Mouse (Mus musculus): ENCODE measurements around the gene Rps11. TPM values are rescaled to one million over a fixed set of nuclear protein-coding genes. Genes with fewer than 3 reads are reported as not detected.
"Not testable (repeated sequence)": the region's sequence is repeated elsewhere in the genome, so short reads cannot be mapped to it uniquely, and the experiment has no call there.

The Rps11 gene
- polyA plus RNA-seq, 1 experiment from 2014 or later = 1,443 TPM

DNA sequence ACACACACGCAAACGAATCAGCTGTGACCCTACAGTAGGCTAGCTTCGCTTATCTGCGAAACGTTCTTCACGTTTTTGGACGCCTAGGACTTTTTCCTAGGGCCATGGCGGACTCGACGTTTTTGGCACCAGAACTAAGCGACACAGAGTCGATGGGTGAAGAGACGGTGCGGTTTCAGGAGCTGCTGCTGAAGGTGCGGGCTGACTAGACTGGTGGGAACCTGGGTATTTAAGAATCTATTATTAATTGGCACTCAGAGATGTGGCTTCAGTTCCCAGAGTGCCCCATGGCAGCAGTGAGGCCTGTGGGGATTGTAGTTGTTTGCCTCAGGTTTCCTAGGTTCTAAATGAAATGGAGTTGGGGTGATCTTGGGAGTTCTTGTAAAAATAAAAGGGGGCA lies 32.0 kb upstream of the Rps11 start:
- WGBS = 91% methylated on average over 15 of the region's 15 CpGs
- ATAC-seq (ENCODE audit: low read depth) = no peak
- H3K4me3 ChIP-seq (ENCODE audit: low read length) = no peak overlapping the region
- H3K9ac ChIP-seq (ENCODE audit: low read length) = no peak overlapping the region
- H3K27me3 ChIP-seq (ENCODE audit: control insufficient read depth, insufficient read depth, low read depth, low read length) = no peaks in the 10 kb centered on the region
- peaks cover 9% of the 10 kb centered on the region; the same call in 1 of the 2 replicates for H3K36me3 ChIP-seq (ENCODE audit: control insufficient read depth, insufficient read depth, low read length)
- H3K4me1 ChIP-seq (replicated peaks; ENCODE audit: control insufficient read depth, insufficient read depth, low read length) = peaks cover 17% of the 10 kb centered on the region
- H3K27ac ChIP-seq (ENCODE audit: low read length) = no peak overlapping the region
- H3K4me2 ChIP-seq (ENCODE audit: low read depth, low read length) = no peak overlapping the region
- no peaks in the 10 kb centered on the region for H3K9me3 ChIP-seq (ENCODE audit: control insufficient read depth, low read length)

DNA sequence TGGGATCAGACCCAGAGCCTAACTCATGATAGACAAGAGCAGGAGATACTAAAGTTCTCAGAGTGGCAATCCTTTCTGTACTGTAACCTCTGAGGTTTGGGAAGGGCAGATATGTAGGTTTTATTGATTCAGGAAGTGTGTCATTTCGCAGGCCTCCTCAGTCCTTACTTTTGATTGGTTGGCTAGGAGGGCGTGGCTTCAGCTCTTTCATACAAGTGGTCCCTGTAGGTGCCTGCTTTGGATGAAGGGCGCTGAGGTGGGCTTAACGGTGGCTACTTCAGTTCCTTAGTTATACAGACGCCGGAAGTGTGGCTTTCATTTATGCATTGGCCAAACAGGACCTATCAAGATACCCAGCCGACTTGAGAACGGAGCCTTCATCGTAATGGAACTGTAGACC lies 31.4 kb upstream of the Rps11 start:
- Histone ChIP-seq H3K4me2 (ENCODE audit: low read depth, low read length) (peak overlapping the region; percentile 89), H3K9ac (ENCODE audit: low read length) (0 out of 2 replicates have a peak overlapping the region, but pooled peaks have one; percentile 95), H3K9me3 (ENCODE audit: control insufficient read depth, low read length) (no peaks in the 10 kb centered on the region), H3K27me3 (ENCODE audit: control insufficient read depth, insufficient read depth, low read depth, low read length) (no peaks in the 10 kb centered on the region), H3K4me3 (ENCODE audit: low read length) (no peak overlapping the region), H3K4me1 (replicated peaks; ENCODE audit: control insufficient read depth, insufficient read depth, low read length) (peaks cover 22% of the 10 kb centered on the region), H3K36me3 (ENCODE audit: control insufficient read depth, insufficient read depth, low read length) (peaks cover 9% of the 10 kb centered on the region; the same call in 1 of the 2 replicates), H3K27ac (ENCODE audit: low read length) (no peak overlapping the region)
- no peak for ATAC-seq (ENCODE audit: low read depth)
- 84% methylated on average over 9 of the region's 9 CpGs for WGBS

DNA sequence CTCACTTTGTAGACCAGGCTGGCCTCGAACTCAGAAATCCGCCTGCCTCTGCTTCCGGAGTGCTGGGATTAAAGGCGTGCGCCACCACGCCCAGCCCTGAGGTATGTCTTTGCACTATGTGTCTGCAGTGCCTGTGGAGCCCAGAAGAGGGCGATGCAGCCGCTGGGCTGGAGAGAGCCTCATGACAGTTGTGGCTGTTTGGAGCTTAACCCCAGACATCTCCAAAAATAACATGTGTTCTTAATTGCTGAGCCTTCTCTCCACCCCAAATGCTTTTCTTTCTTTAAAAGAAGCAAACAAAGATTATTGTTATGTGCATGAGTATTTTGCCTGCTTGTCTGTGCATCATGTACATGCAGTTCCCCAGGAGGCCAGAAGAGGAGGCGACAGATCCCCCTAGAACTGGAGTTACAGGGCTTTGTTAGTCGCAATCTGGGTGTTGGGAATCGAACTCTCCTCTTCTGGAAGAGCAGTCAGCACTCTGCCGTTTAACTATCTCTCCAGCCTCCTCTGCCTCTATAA lies 30.8 kb upstream of the Rps11 start:
- Histone ChIP-seq H3K4me3 (ENCODE audit: low read length) (peak overlapping the region; percentile 81), H3K9ac (ENCODE audit: low read length) (peak overlapping the region; percentile 95), H3K27ac (ENCODE audit: low read length) (peak overlapping the region; percentile 36; the same call in 1 of the 2 replicates), H3K4me2 (ENCODE audit: low read depth, low read length) (peak overlapping the region; percentile 89), H3K36me3 (ENCODE audit: control insufficient read depth, insufficient read depth, low read length) (peaks cover 9% of the 10 kb centered on the region; the same call in 1 of the 2 replicates), H3K27me3 (ENCODE audit: control insufficient read depth, insufficient read depth, low read depth, low read length) (no peaks in the 10 kb centered on the region), H3K4me1 (replicated peaks; ENCODE audit: control insufficient read depth, insufficient read depth, low read length) (peaks cover 25% of the 10 kb centered on the region), H3K9me3 (ENCODE audit: control insufficient read depth, low read length) (no peaks in the 10 kb centered on the region)
- 72% methylated on average over 12 of the region's 12 CpGs for WGBS
- peak; percentile 7 for ATAC-seq (ENCODE audit: low read depth)

DNA sequence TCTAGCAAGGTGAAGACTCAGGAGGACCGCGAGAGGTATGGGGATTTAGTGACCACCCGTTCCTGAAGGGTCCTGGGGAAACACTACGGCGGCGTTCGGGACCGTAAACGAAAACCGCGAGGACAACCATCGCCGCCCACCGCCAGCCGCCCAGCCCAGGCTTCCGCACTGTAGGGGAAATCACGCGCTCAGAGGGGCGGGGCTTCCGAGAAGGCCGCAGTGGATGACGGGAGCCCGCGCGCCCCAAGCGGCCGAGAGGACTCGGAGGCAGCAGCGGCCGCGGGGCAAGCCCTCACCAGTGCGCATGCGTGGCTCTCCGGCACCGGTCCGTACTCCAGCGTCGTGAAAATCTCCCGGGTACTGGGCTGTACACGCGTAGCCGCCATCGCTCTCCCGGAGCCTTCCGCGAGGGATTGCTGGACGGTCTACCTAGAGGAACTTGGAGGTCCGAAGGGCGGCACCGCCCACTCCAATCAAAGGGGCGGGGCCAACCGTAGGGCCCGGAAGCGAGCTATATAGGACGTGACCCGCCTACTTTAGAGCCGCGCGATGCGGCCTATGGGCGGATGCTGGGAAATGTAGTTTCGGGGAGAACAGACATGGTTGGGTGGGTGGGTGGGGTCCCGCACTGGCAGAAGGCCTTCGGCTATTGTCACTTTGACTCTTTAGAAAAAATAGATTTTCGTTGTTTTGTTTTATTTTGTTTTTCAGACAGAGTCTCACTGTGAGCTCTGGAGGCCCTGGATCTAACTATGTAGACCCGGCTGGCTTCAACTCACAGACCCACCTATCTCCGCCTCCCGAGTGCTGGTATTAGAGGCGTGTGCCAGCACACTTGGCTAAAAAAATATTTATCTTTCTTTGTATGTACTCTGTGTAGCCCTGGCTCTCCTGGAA lies 30.1 kb upstream of the Rps11 start, which contains the start of the genes Pih1d1 and Aldh16a1:
Gene Pih1d1 (plus strand): TSS at position 208 of the 897 bp plus-strand sequence.
Gene Aldh16a1 (minus strand): TSS at position 489 of the 897 bp plus-strand sequence.
- peak; percentile 95 for ATAC-seq (ENCODE audit: low read depth)
- peaks cover 2% of the 10 kb centered on the region; the same call in 1 of the 2 replicates for H3K36me3 ChIP-seq (ENCODE audit: control insufficient read depth, insufficient read depth, low read length)
- H3K4me2 ChIP-seq (ENCODE audit: low read depth, low read length) = peak within 1 kb of the TSS; percentile 89
- H3K27me3 ChIP-seq (ENCODE audit: control insufficient read depth, insufficient read depth, low read depth, low read length) = no peaks in the 10 kb centered on the region
- H3K4me3 ChIP-seq (ENCODE audit: low read length) = peak within 1 kb of the TSS; percentile 81
- peak within 1 kb of the TSS; percentile 95 for H3K9ac ChIP-seq (ENCODE audit: low read length)
- 2% methylated on average over 69 of the region's 69 CpGs for WGBS
- no peaks in the 10 kb centered on the region for H3K9me3 ChIP-seq (ENCODE audit: control insufficient read depth, low read length)
- peaks cover 27% of the 10 kb centered on the region for H3K4me1 ChIP-seq (replicated peaks; ENCODE audit: control insufficient read depth, insufficient read depth, low read length)
- H3K27ac ChIP-seq (ENCODE audit: low read length) = peak within 1 kb of the TSS; percentile 99

DNA sequence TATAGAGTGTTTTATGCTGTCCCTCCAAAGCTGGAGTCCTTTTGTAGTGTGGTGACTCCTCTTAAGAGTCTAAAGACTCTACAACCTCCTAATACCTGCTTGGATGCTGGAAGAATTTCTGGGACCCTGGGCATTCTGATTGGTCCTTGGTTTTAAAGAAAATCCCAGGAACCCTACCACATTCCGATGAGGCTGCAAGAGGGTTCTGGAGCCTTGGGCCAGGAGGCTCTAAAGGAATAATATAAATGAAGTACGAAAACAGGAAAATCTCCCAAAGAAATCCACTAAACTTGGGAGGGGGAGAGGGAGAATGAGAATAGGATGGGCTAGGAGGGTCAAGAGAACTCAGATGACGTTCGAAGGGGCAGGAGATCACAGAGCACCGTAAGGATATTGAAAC lies 29.3 kb upstream of the Rps11 start:
- peak overlapping the region; percentile 81 for H3K4me3 ChIP-seq (ENCODE audit: low read length)
- peak overlapping the region; percentile 95 for H3K9ac ChIP-seq (ENCODE audit: low read length)
- no peaks in the 10 kb centered on the region for H3K9me3 ChIP-seq (ENCODE audit: control insufficient read depth, low read length)
- no peaks in the 10 kb centered on the region for H3K36me3 ChIP-seq (ENCODE audit: control insufficient read depth, insufficient read depth, low read length)
- no peak for ATAC-seq (ENCODE audit: low read depth)
- H3K27me3 ChIP-seq (ENCODE audit: control insufficient read depth, insufficient read depth, low read depth, low read length) = no peaks in the 10 kb centered on the region
- H3K27ac ChIP-seq (ENCODE audit: low read length) = peak overlapping the region; percentile 99
- 3% methylated on average over 5 of the region's 5 CpGs for WGBS
- peak overlapping the region; percentile 89 for H3K4me2 ChIP-seq (ENCODE audit: low read depth, low read length)
- H3K4me1 ChIP-seq (replicated peaks; ENCODE audit: control insufficient read depth, insufficient read depth, low read length) = peaks cover 27% of the 10 kb centered on the region

DNA sequence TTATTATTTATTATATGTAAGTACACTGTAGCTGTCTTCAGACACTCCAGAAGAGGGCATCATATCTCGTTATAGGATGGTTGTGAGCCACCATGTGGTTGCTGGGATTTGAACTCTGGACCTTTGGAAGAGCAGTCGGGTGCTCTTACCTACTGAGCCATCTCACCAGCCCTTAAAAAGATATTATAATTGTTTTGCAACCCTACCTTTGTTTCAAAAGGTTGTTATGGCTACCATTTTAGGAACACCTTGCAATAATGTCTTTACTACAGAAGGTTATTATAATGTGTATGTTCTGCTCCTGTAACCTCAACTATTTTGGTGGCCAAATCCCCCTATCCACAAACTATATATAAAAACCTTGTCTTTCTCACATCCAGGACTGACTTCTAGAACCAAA lies 28.8 kb upstream of the Rps11 start:
- not testable (repeated sequence) for H3K4me3 ChIP-seq (ENCODE audit: low read length); H3K27me3 ChIP-seq (ENCODE audit: control insufficient read depth, insufficient read depth, low read depth, low read length); H3K27ac ChIP-seq (ENCODE audit: low read length); ATAC-seq (ENCODE audit: low read depth); H3K36me3 ChIP-seq (ENCODE audit: control insufficient read depth, insufficient read depth, low read length); H3K9me3 ChIP-seq (ENCODE audit: control insufficient read depth, low read length)
- WGBS = 78% methylated on average over 2 of the region's 2 CpGs
- Histone ChIP-seq H3K4me1 (replicated peaks; ENCODE audit: control insufficient read depth, insufficient read depth, low read length) (peaks cover 27% of the 10 kb centered on the region), H3K9ac (ENCODE audit: low read length) (peak overlapping the region; percentile 95), H3K4me2 (ENCODE audit: low read depth, low read length) (peak overlapping the region; percentile 89; the same call in 1 of the 2 replicates)

DNA sequence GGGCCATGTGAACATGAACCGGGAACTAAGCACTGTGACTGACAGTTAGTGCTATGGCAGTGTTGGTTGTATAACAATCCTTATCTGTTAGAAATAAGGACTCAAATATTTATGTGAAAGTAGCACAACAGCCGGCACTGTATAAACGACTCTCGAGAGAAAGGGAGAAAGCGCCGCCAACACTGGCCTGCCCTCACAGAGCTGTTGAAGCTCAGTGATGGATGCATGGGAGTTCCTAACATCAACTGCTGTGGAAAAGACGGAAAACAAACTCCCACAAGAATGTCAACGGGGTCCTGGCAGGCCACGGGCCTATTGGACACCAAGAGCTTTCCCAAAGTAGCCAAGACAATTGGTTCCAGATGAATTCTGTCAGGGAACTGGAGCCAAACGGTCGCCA lies 27.1 kb upstream of the Rps11 start:
- H3K36me3 ChIP-seq (ENCODE audit: control insufficient read depth, insufficient read depth, low read length) = no peaks in the 10 kb centered on the region
- H3K4me2 ChIP-seq (ENCODE audit: low read depth, low read length) = no peak overlapping the region
- no peaks in the 10 kb centered on the region for H3K9me3 ChIP-seq (ENCODE audit: control insufficient read depth, low read length)
- ATAC-seq (ENCODE audit: low read depth) = peak; percentile 13; the same call in 1 of the 2 replicates
- no peak overlapping the region for H3K4me3 ChIP-seq (ENCODE audit: low read length)
- H3K4me1 ChIP-seq (replicated peaks; ENCODE audit: control insufficient read depth, insufficient read depth, low read length) = peaks cover 27% of the 10 kb centered on the region
- WGBS = 24% methylated on average over 11 of the region's 11 CpGs
- no peak overlapping the region for H3K9ac ChIP-seq (ENCODE audit: low read length)
- peak overlapping the region; percentile 77 for H3K27ac ChIP-seq (ENCODE audit: low read length)
- no peaks in the 10 kb centered on the region for H3K27me3 ChIP-seq (ENCODE audit: control insufficient read depth, insufficient read depth, low read depth, low read length)

DNA sequence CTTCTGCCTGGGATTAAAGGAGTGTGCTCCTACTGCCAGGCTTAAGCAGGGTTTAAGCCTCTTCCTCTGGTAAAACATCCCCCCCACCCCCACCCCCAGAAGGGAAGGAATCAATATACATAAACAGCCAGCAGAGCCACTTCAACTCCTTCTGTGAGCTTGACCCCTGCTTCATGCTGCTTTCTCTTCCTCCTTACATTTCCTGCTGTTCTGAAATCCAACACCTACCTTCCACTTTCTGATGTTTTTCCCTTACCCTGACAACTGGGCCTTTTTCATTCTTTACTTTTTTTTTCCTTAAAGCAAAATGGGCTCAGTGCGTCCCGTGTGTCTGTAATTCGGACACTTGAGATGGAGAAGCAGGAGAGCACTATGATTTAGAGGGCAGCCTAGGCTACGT lies 26.1 kb upstream of the Rps11 start:
- Histone ChIP-seq H3K4me3 (ENCODE audit: low read length) (no peak overlapping the region), H3K4me2 (ENCODE audit: low read depth, low read length) (no peak overlapping the region), H3K36me3 (ENCODE audit: control insufficient read depth, insufficient read depth, low read length) (0 out of 2 replicates have a peak, but pooled peaks cover 2% of the 10 kb centered on the region), H3K9me3 (ENCODE audit: control insufficient read depth, low read length) (no peaks in the 10 kb centered on the region), H3K4me1 (replicated peaks; ENCODE audit: control insufficient read depth, insufficient read depth, low read length) (peaks cover 25% of the 10 kb centered on the region), H3K27me3 (ENCODE audit: control insufficient read depth, insufficient read depth, low read depth, low read length) (no peaks in the 10 kb centered on the region), H3K9ac (ENCODE audit: low read length) (no peak overlapping the region), H3K27ac (ENCODE audit: low read length) (peak overlapping the region; percentile 77)
- ATAC-seq (ENCODE audit: low read depth) = no peak
- 48% methylated on average over 4 of the region's 4 CpGs for WGBS

DNA sequence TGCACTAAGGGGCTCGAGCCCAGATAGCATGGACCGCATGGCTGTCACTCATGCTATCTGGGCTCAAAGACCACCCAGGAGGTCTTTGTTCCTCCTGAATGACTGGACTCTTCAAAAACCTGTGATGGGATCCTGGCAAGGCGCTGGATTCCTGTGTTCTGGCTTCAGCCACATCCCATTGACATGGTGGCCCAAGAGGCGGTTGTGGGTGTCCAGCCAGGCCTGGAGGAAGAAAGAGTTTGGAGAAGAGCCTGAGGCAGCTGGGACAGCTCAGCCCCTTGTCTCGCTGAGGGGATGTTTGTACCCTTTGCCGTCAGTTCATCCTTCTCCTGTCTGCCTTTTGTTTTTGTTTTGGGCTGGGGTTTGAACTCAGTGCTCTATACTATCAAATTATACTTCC lies 25.3 kb upstream of the Rps11 start:
- no peak overlapping the region for H3K4me2 ChIP-seq (ENCODE audit: low read depth, low read length)

More for the DNA sequence above, 25.3 kb upstream of the Rps11 start:
- Histone ChIP-seq H3K27me3 (ENCODE audit: control insufficient read depth, insufficient read depth, low read depth, low read length) (no peaks in the 10 kb centered on the region), H3K27ac (ENCODE audit: low read length) (peak overlapping the region; percentile 17; the same call in 1 of the 2 replicates), H3K4me3 (ENCODE audit: low read length) (no peak overlapping the region), H3K9ac (ENCODE audit: low read length) (no peak overlapping the region), H3K4me1 (replicated peaks; ENCODE audit: control insufficient read depth, insufficient read depth, low read length) (peaks cover 18% of the 10 kb centered on the region), H3K9me3 (ENCODE audit: control insufficient read depth, low read length) (no peaks in the 10 kb centered on the region), H3K36me3 (ENCODE audit: control insufficient read depth, insufficient read depth, low read length) (0 out of 2 replicates have a peak, but pooled peaks cover 2% of the 10 kb centered on the region)
- 45% methylated on average over 6 of the region's 6 CpGs for WGBS
- peak; percentile 22 for ATAC-seq (ENCODE audit: low read depth)

Data from lung, embryonic 16.5 days (tissue).